Mouse (Mus musculus) liver, adult 2 months (tissue): ENCODE results near the gene Krtap13-1. TPM values are rescaled to one million over a fixed set of nuclear protein-coding genes. Genes with fewer than 3 reads are reported as not detected.

Experiments
- DNase-seq: peaks from one replicate; pipeline ENCODE4 v3.0.0-alpha.2; 2011; ENCODE audit warnings: low read depth, low spot score; ENCODE audit errors: extremely low read depth
- H3K27ac ChIP-seq: fragments of 200-500 bp; replicated peaks from 2 replicates; pipeline ENCODE4 v1.5.1; 2012; ENCODE audit warnings: low read depth, mild to moderate bottlenecking, control low read depth, inconsistent platforms, low read length; ENCODE audit not compliant: insufficient read depth
- H3K27me3 ChIP-seq: fragments of 200-500 bp; 2 replicates; pipeline ENCODE4 v1.6.1; 2012; ENCODE audit warnings: mild to moderate bottlenecking, moderate library complexity, low read length, inconsistent platforms; ENCODE audit not compliant: control insufficient read depth, insufficient read depth
- H3K36me3 ChIP-seq: fragments of 200-500 bp; 2 replicates; pipeline ENCODE4 v1.6.1; 2012; ENCODE audit warnings: low read length, inconsistent platforms; ENCODE audit not compliant: control insufficient read depth, insufficient read depth
- H3K4me1 ChIP-seq: fragments of 200-500 bp; 2 replicates; pipeline ENCODE4 v1.6.1; 2011; ENCODE audit warnings: low read length; ENCODE audit not compliant: control insufficient read depth, insufficient read depth
- H3K4me3 ChIP-seq: fragments of 200-500 bp; 2 replicates; pipeline ENCODE4 v1.5.1; 2011; ENCODE audit warnings: low read depth, mild to moderate bottlenecking, control low read depth, low read length, moderate library complexity; ENCODE audit not compliant: insufficient read depth
- H3K79me2 ChIP-seq: fragments of 200-500 bp; 2 replicates; pipeline ENCODE4 v1.6.1; 2012; ENCODE audit warnings: inconsistent platforms, mild to moderate bottlenecking, low read length, moderate library complexity; ENCODE audit not compliant: control insufficient read depth, insufficient read depth
- H3K9ac ChIP-seq: fragments of 200-500 bp; 2 replicates; pipeline ENCODE4 v1.6.1; 2012; ENCODE audit warnings: low read depth, mild to moderate bottlenecking, control low read depth, inconsistent platforms, low read length
- CTCF ChIP-seq: fragments of 200-500 bp; IDR thresholded peaks from 2 replicates; pipeline ENCODE4 v1.5.1; 2011; ENCODE audit warnings: low read depth, low read length, control low read depth
- POLR2A ChIP-seq: fragments of 200-500 bp; IDR thresholded peaks from 2 replicates; pipeline ENCODE4 v1.6.1; 2011; ENCODE audit warnings: low read length, control low read depth; ENCODE audit not compliant: insufficient read depth; ENCODE audit errors: extremely low read depth
- WGBS: fragments of 180-500 bp; shearing (Covaris S2); methylation state at CpG from one replicate; pipeline ENCODE4 v1.1.7; 2018; 5-methylcytosine and 5-hydroxymethylcytosine counted together
- polyA plus RNA-seq: library from polyadenylated mRNA; depleted of rRNA; stranded (reverse); fragments of >200 nt; gene quantifications from 2 replicates; pipeline ENCODE4 v1.2.3, GENCODE M21; 2012; rRNA removed
- total RNA-seq: library from RNA; depleted of rRNA; stranded (reverse); fragments of >200 nt; gene quantifications from 2 replicates; pipeline ENCODE4 v1.2.3, GENCODE M21; 2014; rRNA removed

Gene Krtap13-1
- total RNA-seq (not detected in 2 replicates), polyA plus RNA-seq (not detected in 2 replicates)

DNA sequence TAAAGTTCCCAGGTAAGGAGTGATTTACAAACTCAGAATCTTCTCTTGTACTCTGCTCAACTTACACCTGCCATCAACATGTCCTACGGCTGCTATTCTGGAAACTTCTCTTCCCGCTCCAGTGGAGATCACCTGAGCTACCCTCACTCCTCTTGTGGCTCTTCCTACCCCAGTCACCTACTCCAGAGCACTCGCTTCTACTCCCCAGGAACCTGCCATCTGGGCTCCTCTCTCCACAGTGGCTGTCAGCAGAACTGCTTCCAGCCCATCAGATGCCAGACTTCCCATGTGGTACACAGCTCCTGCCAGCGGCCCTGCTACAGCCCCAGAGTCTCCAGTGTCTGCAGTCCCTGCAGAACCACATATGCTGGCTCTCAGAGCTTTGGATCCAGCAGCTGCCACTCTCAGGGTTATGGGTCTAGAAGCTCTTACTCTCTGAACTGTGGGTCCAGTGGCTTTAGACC is at the start of gene Krtap13-1:
TSS of gene Krtap13-1 (plus strand) at position 51 of the 464 bp plus-strand sequence.
- DNase-seq = no peak
- no peak for TF ChIP-seq CTCF
- TF ChIP-seq POLR2A = no peak
- 86% methylated on average over 4 of the region's 4 CpGs for WGBS
- Histone ChIP-seq H3K27me3 (no peaks in the 10 kb centered on the region), H3K4me1 (no peaks in the 10 kb centered on the region), H3K27ac (no peak within 1 kb of the TSS), H3K79me2 (no peaks in the 10 kb centered on the region), H3K36me3 (no peaks in the 10 kb centered on the region), H3K9ac (no peak within 1 kb of the TSS), H3K4me3 (no peak within 1 kb of the TSS)

DNA sequence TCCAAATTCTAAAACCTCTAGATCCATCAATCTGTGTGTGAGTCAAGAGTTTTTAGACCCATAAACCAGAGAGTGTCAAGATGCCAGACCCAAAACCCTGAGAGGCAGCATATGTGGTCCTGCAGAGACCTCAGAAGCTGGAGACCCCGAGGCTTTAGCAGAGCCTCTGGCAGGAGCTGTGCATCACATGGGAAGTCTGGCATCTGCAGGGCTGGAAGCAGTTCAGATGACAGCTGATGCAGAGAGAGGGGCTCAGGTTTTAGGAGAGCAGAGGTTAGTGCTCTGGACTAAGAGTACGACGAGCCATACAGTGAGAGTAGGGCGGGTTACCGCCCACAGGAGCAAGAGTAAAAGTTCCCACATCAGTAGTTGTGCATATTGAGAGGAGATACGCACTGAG is 49.6 kb upstream of the Krtap13-1 start:
- Histone ChIP-seq H3K79me2 (no peaks in the 10 kb centered on the region), H3K27me3 (no peaks in the 10 kb centered on the region), H3K4me1 (no peaks in the 10 kb centered on the region), H3K27ac (no peak overlapping the region), H3K9ac (no peak overlapping the region), H3K4me3 (no peak overlapping the region), H3K36me3 (no peaks in the 10 kb centered on the region)
- no peak for TF ChIP-seq CTCF
- no peak for TF ChIP-seq POLR2A
- DNase-seq = no peak
- 83% methylated on average over 6 of the region's 6 CpGs for WGBS

DNA sequence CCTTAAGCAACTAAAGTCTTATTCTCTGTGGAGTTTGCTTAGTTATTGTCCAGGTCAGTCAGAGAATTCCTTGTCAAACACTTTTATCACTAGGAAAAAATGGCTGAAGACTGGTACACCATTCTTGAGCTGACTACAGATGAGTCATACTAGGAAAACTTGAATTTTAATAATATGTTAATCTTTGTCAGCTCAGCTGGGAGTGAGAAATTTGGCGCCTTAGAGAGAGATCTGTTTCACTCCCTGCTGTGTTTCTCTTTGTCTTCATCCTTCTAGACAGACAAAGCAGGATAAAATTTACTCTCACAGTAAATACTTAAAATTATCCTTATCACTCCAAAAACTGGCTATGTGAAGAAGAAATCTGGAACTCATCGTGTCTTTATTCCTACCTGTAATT is 47.4 kb upstream of the Krtap13-1 start:
- Histone ChIP-seq H3K27me3 (no peaks in the 10 kb centered on the region), H3K27ac (no peak overlapping the region), H3K36me3 (no peaks in the 10 kb centered on the region), H3K4me1 (no peaks in the 10 kb centered on the region), H3K4me3 (no peak overlapping the region), H3K9ac (no peak overlapping the region), H3K79me2 (no peaks in the 10 kb centered on the region)
- no peak for DNase-seq
- WGBS = 56% methylated on average over 2 of the region's 2 CpGs
- TF ChIP-seq CTCF (no peak), POLR2A (no peak)

DNA sequence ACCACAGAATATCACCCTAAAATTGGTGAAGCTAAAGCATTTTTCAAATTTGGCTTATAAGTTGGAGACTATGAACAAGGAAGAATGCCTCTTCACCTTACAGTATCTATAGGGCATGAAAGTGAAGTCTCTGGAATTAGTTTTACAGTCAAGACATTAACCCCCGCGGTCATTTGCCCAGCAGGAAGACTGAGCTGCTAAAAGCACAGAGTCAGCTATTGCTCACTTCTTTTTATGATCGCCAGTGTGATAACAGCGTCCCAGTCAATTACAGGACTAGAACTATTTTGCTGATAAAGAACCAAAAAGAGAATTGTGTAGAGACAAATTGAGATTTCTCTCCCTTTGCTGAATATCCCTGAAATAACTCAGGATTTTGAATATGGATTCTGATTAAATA is 32.4 kb upstream of the Krtap13-1 start:
- Histone ChIP-seq H3K27me3 (no peaks in the 10 kb centered on the region), H3K79me2 (no peaks in the 10 kb centered on the region), H3K36me3 (no peaks in the 10 kb centered on the region), H3K4me1 (no peaks in the 10 kb centered on the region; the same call in 1 of the 2 replicates), H3K27ac (no peak overlapping the region), H3K4me3 (no peak overlapping the region), H3K9ac (no peak overlapping the region)
- TF ChIP-seq POLR2A (no peak), CTCF (no peak)
- WGBS = 80% methylated on average over 4 of the region's 4 CpGs
- no peak for DNase-seq

DNA sequence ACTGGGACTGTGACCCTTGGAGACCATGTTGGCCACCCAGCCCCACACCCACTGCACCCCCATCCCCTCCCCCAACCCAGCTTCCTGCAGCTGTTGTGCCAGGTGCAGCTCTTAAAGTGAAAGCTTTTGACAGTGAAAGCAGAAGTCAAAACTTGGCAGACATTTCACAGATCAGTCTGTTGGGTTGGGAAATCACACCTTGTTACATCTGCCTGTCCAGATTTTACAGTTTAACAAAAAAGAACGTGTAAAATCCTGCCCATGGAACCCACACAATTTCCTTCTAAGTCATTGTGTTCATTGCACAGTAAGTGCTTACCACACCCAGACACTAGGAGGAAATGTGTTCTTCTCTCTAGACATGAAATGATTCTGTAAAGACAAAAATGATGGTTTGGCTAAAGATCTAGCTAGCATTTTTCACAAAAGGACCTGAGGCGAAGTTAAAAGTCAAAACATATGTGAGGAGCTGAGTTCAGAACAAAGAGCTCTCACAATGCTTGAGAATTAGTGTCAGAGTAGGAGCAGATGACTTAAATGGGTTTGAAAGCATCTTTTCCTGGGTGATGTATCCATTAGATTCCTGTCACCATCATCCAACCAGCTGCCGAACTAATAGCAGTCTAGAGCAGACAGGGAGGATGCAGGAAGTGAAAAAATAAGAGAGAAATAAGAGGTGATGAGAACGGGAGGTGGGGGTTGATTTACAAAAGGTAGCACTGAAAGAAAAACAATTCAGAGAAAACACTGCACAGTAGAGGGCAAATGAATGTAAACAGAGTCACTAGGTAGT is 27.4 kb upstream of the Krtap13-1 start:
- Histone ChIP-seq H3K36me3 (no peaks in the 10 kb centered on the region), H3K79me2 (no peaks in the 10 kb centered on the region), H3K27ac (no peak overlapping the region), H3K9ac (no peak overlapping the region), H3K4me1 (no peaks in the 10 kb centered on the region; the same call in 1 of the 2 replicates), H3K4me3 (no peak overlapping the region), H3K27me3 (no peaks in the 10 kb centered on the region)
- TF ChIP-seq POLR2A (no peak), CTCF (no peak)
- WGBS = 45% methylated on average over 4 of the region's 4 CpGs
- DNase-seq = peak; percentile 83

DNA sequence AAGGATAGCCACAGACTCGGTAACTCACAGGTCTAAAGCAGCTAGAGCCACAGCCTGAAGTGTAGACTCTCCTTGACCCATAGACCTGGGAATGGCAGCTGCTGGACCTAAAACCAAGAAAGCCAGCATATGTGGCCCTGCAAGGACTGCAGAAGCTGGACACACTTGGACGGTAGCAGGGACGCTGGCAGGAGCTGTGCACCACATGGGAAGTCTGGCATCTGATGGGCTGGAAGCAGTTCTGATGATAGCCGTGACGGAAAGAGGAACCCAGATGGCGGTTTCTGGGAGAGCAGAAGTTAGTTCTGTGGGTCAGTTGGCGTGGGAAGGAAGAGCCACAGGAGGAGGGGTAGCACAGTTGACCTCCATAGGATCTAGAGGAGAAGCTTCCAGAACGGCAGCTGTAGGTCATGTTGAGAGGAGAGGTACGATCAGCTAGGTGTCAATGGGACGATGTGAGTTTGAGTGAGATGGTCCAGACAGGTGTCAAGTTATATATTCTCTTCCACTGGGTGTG is 21.1 kb upstream of the Krtap13-1 start, which contains the start of gene 2310061N02Rik:
TSS of gene 2310061N02Rik (minus strand) at position 467 of the 517 bp plus-strand sequence.
- H3K27ac ChIP-seq = no peak within 1 kb of the TSS
- 92% methylated on average over 10 of the region's 10 CpGs for WGBS
- H3K4me3 ChIP-seq = no peak within 1 kb of the TSS
- TF ChIP-seq CTCF (no peak), POLR2A (no peak)
- no peaks in the 10 kb centered on the region for H3K27me3 ChIP-seq
- H3K9ac ChIP-seq = no peak within 1 kb of the TSS
- no peaks in the 10 kb centered on the region for H3K36me3 ChIP-seq
- DNase-seq = no peak
- H3K4me1 ChIP-seq = peaks cover 7% of the 10 kb centered on the region; the same call in 1 of the 2 replicates
- H3K79me2 ChIP-seq = no peaks in the 10 kb centered on the region
